Mouse (Mus musculus): ENCODE measurements around the gene Nol4l. TPM values are rescaled to one million over a fixed set of nuclear protein-coding genes. Genes with fewer than 3 reads are reported as not detected.
"Not testable (repeated sequence)": the region's sequence is repeated elsewhere in the genome, so short reads cannot be mapped to it uniquely, and the experiment has no call there.

Nol4l gene
- total and polyA plus RNA-seq, 3 experiments = 4.4 to 7.1 TPM; not detected in 1

- H3K4me1 ChIP-seq (ENCODE audit: control insufficient read depth in 1 of 2, insufficient read depth in 2 of 2, low read length in 2 of 2) = no peaks in the 10 kb centered on the region; a peak in 1 of 4 replicates
- no peak for DNase-seq (ENCODE audit: low read depth, low spot score)
- H3K4me3 ChIP-seq (ENCODE audit: control insufficient read depth in 1 of 2, insufficient read depth in 1 of 2, low read depth in 2 of 2, low read length in 2 of 2) = no peak overlapping the region
- no peaks in the 10 kb centered on the region for H3K27me3 ChIP-seq (ENCODE audit: control insufficient read depth in 1 of 2, insufficient read depth in 2 of 2, low read length in 2 of 2)
- no peak overlapping the region for H3K9ac ChIP-seq (ENCODE audit: control insufficient read depth, low read depth, low read length, poor library complexity, severe bottlenecking)
- H3K79me2 ChIP-seq (ENCODE audit: control insufficient read depth, insufficient read depth, low read length, poor library complexity) = 0 out of 2 replicates have a peak, but pooled peaks cover 5% of the 10 kb centered on the region
- no peaks in the 10 kb centered on the region for H3K9me3 ChIP-seq (replicated peaks; ENCODE audit: insufficient read depth, low read length)
- H3K36me3 ChIP-seq (ENCODE audit: control insufficient read depth in 1 of 2, insufficient read depth in 2 of 2, low read length in 2 of 2) = peaks cover 9 to 20% of the 10 kb centered on the region in 2 experiments
- TF ChIP-seq E2F4 (IDR thresholded peaks at IDR 0.05; ENCODE audit: borderline replicate concordance, low read depth, low read length) = no peak
- TF ChIP-seq RCOR1 (IDR thresholded peaks at IDR 0.05; ENCODE audit: low read depth, low read length) = no peak
- TF ChIP-seq KAT2A (conservative IDR thresholded peaks at IDR 0.05; ENCODE audit: low read depth, low read length) = no peak
- no peak for TF ChIP-seq TAL1 (IDR thresholded peaks at IDR 0.05; ENCODE audit: low read length)
- TF ChIP-seq BHLHE40 (IDR thresholded peaks at IDR 0.05; ENCODE audit: borderline replicate concordance, low read depth, low read length) = no peak
- TF ChIP-seq NELFE (IDR thresholded peaks at IDR 0.05; ENCODE audit: low read depth, low read length) = no peak
- no peak for TF ChIP-seq EP300 (IDR thresholded peaks at IDR 0.05; ENCODE audit: low read depth in 1 of 2, low read length in 2 of 2)
- TF ChIP-seq SIN3A (IDR thresholded peaks at IDR 0.05; ENCODE audit: low read length) = no peak
- no peak overlapping the region for H3K27ac ChIP-seq (ENCODE audit: control insufficient read depth, low read depth, low read length)
These were observed 158.9 kb downstream of the Nol4l start for GRCm38 (mm10) chr2:153370871-153371270.

GRCm38 (mm10) chr2:153364531-153364930 is 165.2 kb downstream of the Nol4l start:
- H3K27me3 ChIP-seq (ENCODE audit: control insufficient read depth in 1 of 2, insufficient read depth in 2 of 2, low read length in 2 of 2); H3K9me3 ChIP-seq (replicated peaks; ENCODE audit: insufficient read depth, low read length); DNase-seq (ENCODE audit: low read depth, low spot score); H3K4me1 ChIP-seq (ENCODE audit: control insufficient read depth in 1 of 2, insufficient read depth in 2 of 2, low read length in 2 of 2); H3K9ac ChIP-seq (ENCODE audit: control insufficient read depth, low read depth, low read length, poor library complexity, severe bottlenecking); H3K27ac ChIP-seq (ENCODE audit: control insufficient read depth, low read depth, low read length); H3K4me3 ChIP-seq (ENCODE audit: control insufficient read depth in 1 of 2, insufficient read depth in 1 of 2, low read depth in 2 of 2, low read length in 2 of 2); H3K79me2 ChIP-seq (ENCODE audit: control insufficient read depth, insufficient read depth, low read length, poor library complexity): not testable (repeated sequence)
- peaks cover 7 to 25% of the 10 kb centered on the region in 2 experiments for H3K36me3 ChIP-seq (ENCODE audit: control insufficient read depth in 1 of 2, insufficient read depth in 2 of 2, low read length in 2 of 2)

GRCm38 (mm10) chr2:153361101-153361710 is 168.6 kb downstream of the Nol4l start:
- DNase-seq (ENCODE audit: low read depth, low spot score) = peak; percentile 43
- TF ChIP-seq EP300 (IDR thresholded peaks at IDR 0.05; ENCODE audit: low read depth in 1 of 2, low read length in 2 of 2) = peak; percentile 14 to 62; a peak in 2 of 4 replicates
- TF ChIP-seq GABPA (IDR thresholded peaks at IDR 0.05; ENCODE audit: low read depth, low read length) = peak; percentile 61; the same call in 1 of the 2 replicates
- no peak for TF ChIP-seq GATA1 (IDR thresholded peaks at IDR 0.05; ENCODE audit: low read depth, low read length)
- TF ChIP-seq TCF12 (IDR thresholded peaks at IDR 0.05; ENCODE audit: low read depth, low read length) = peak; percentile 38; the same call in 1 of the 2 replicates
- TF ChIP-seq ETS1 (IDR thresholded peaks at IDR 0.05; ENCODE audit: low read depth, low read length) = peak; percentile 69
- no peak for TF ChIP-seq ZC3H11A (IDR thresholded peaks at IDR 0.05; ENCODE audit: low read depth, low read length)
- peak; percentile 75; the same call in 1 of the 2 replicates for TF ChIP-seq MAFK (IDR thresholded peaks at IDR 0.05; ENCODE audit: borderline replicate concordance, low read depth, low read length)
- TF ChIP-seq ZMIZ1 (IDR thresholded peaks at IDR 0.05; ENCODE audit: low read depth, low read length) = no peak
- TF ChIP-seq USF1 (IDR thresholded peaks at IDR 0.05; ENCODE audit: low read depth, low read length) = peak; percentile 55; the same call in 1 of the 2 replicates
- 0 out of 2 replicates have a peak, but pooled peaks have one; percentile 33 for TF ChIP-seq SIN3A (IDR thresholded peaks at IDR 0.05; ENCODE audit: low read length)
- TF ChIP-seq ZNF384 (IDR thresholded peaks at IDR 0.05; ENCODE audit: low read depth, low read length) = 0 out of 2 replicates have a peak, but pooled peaks have one; percentile 23
- H3K9ac ChIP-seq (ENCODE audit: control insufficient read depth, low read depth, low read length, poor library complexity, severe bottlenecking) = no peak overlapping the region
- H3K36me3 ChIP-seq (ENCODE audit: control insufficient read depth in 1 of 2, insufficient read depth in 2 of 2, low read length in 2 of 2) = peaks cover 10 to 34% of the 10 kb centered on the region in 2 experiments
- H3K4me3 ChIP-seq (ENCODE audit: control insufficient read depth in 1 of 2, insufficient read depth in 1 of 2, low read depth in 2 of 2, low read length in 2 of 2) = no peak overlapping the region
- H3K79me2 ChIP-seq (ENCODE audit: control insufficient read depth, insufficient read depth, low read length, poor library complexity) = 0 out of 2 replicates have a peak, but pooled peaks cover under 1% of the 10 kb centered on the region
- H3K27me3 ChIP-seq (ENCODE audit: control insufficient read depth in 1 of 2, insufficient read depth in 2 of 2, low read length in 2 of 2) = no peaks in the 10 kb centered on the region
- H3K27ac ChIP-seq (ENCODE audit: control insufficient read depth, low read depth, low read length) = no peak overlapping the region; the same call in 1 of the 2 replicates
- peaks cover 2 to 3% of the 10 kb centered on the region in 2 experiments; a peak in 3 of 4 replicates for H3K4me1 ChIP-seq (ENCODE audit: control insufficient read depth in 1 of 2, insufficient read depth in 2 of 2, low read length in 2 of 2)
- H3K9me3 ChIP-seq (replicated peaks; ENCODE audit: insufficient read depth, low read length) = no peaks in the 10 kb centered on the region

Data from MEL (cell line).